Mouse (Mus musculus) embryonic facial prominence, embryonic 14.5 days (tissue): ENCODE results near the gene Sulf2. TPM values are rescaled to one million over a fixed set of nuclear protein-coding genes. Genes with fewer than 3 reads are reported as not detected.
"Not testable (repeated sequence)": the region's sequence is repeated elsewhere in the genome, so short reads cannot be mapped to it uniquely, and the experiment has no call there.

Experiments used
- ATAC-seq: fragments of 200-750 bp; cut with Nextera tagmentation; 2 replicates; pipeline ENCODE4 v1.8.0; 2017; ENCODE audit warnings: low read depth, moderate number of reproducible peaks, moderate TSS enrichment
- DNase-seq: peaks from one replicate; pipeline ENCODE4 v3.0.0-alpha.2; 2015; ENCODE audit warnings: low spot score
- H3K27ac ChIP-seq: fragments of 300-500 bp; sonication (generic); replicated peaks from 2 replicates; pipeline ENCODE4 v1.5.1; 2014; ENCODE audit warnings: low read depth, mild to moderate bottlenecking, low read length, moderate library complexity
- H3K27me3 ChIP-seq: fragments of 300-500 bp; sonication (generic); replicated peaks from 2 replicates; pipeline ENCODE4 v1.6.1; 2014; ENCODE audit warnings: low read length; ENCODE audit not compliant: control insufficient read depth, insufficient read depth
- H3K36me3 ChIP-seq: fragments of 300-500 bp; sonication (generic); 2 replicates; pipeline ENCODE4 v1.6.1; 2014; ENCODE audit warnings: low read length, mixed read lengths; ENCODE audit not compliant: control insufficient read depth, insufficient read depth
- H3K4me1 ChIP-seq: fragments of 300-500 bp; sonication (generic); 2 replicates; pipeline ENCODE4 v1.6.1; 2014; ENCODE audit warnings: antibody characterized with exemption, low read length; ENCODE audit not compliant: control insufficient read depth, insufficient read depth
- H3K4me2 ChIP-seq: fragments of 300-500 bp; sonication (generic); 2 replicates; pipeline ENCODE4 v1.6.1; 2014; ENCODE audit warnings: low read depth, mild to moderate bottlenecking, low read length, moderate library complexity, mixed read lengths
- H3K4me3 ChIP-seq: fragments of 300-500 bp; sonication (generic); 2 replicates; pipeline ENCODE4 v1.5.1; 2014; ENCODE audit warnings: low read depth, mild to moderate bottlenecking, low read length
- H3K9ac ChIP-seq: fragments of 300-500 bp; sonication (generic); 2 replicates; pipeline ENCODE4 v1.6.1; 2014; ENCODE audit warnings: low read depth, mild to moderate bottlenecking, low read length, moderate library complexity, mixed read lengths
- H3K9me3 ChIP-seq: fragments of 300-500 bp; sonication (generic); 2 replicates; pipeline ENCODE4 v1.6.1; 2016; ENCODE audit warnings: low read length; ENCODE audit not compliant: control insufficient read depth
- WGBS: fragments of 180-500 bp; shearing (Covaris S2); extraction: QIAGEN DNeasy Blood & Tissue Kit; methylation state at CpG from one replicate; pipeline ENCODE4 v1.1.7; 2014; 5-methylcytosine and 5-hydroxymethylcytosine counted together
- polyA plus RNA-seq: library from polyadenylated mRNA; unstranded; fragments of >200 nt; fragmentation: Nextera tagmentation; extraction: Ambion mirVana; gene quantifications from 2 replicates; pipeline ENCODE4 v1.2.1, GENCODE M21; 2014

The Sulf2 gene
- polyA plus RNA-seq, 1 experiment from 2014 or later, result 139 TPM

GRCm38 (mm10) chr2:166193509-166193908, 38.0 kb upstream of the Sulf2 start:
- 0 out of 2 replicates have a peak, but pooled peaks cover 4% of the 10 kb centered on the region for H3K9me3 ChIP-seq
- H3K4me1 ChIP-seq, result peaks cover 22% of the 10 kb centered on the region
- ATAC-seq (no peak), DNase-seq (no peak)
- no peak overlapping the region for H3K4me3 ChIP-seq
- no peaks in the 10 kb centered on the region for H3K27me3 ChIP-seq
- no peaks in the 10 kb centered on the region for H3K36me3 ChIP-seq
- 86% methylated on average over 3 of the region's 3 CpGs for WGBS
- no peak overlapping the region for H3K27ac ChIP-seq
- H3K9ac ChIP-seq, result no peak overlapping the region
- H3K4me2 ChIP-seq, result no peak overlapping the region

- no peaks in the 10 kb centered on the region for H3K36me3 ChIP-seq
- ATAC-seq (no peak), DNase-seq (no peak)
- H3K4me1 ChIP-seq, result peaks cover 23% of the 10 kb centered on the region
- H3K9ac ChIP-seq, result no peak overlapping the region
- H3K27me3 ChIP-seq, result no peaks in the 10 kb centered on the region
- 0 out of 2 replicates have a peak, but pooled peaks cover 4% of the 10 kb centered on the region for H3K9me3 ChIP-seq
- no peak overlapping the region for H3K4me3 ChIP-seq
- 42% methylated on average over 8 of the region's 8 CpGs for WGBS
- no peak overlapping the region for H3K4me2 ChIP-seq
- H3K27ac ChIP-seq, result no peak overlapping the region
Observed at GRCm38 (mm10) chr2:166190816-166191215, 35.4 kb upstream of the Sulf2 start.

- H3K4me2 ChIP-seq, result no peak overlapping the region
- ATAC-seq, result no peak
- H3K27ac ChIP-seq, result no peak overlapping the region
- H3K4me3 ChIP-seq, result no peak overlapping the region
- H3K9ac ChIP-seq, result no peak overlapping the region
- no peaks in the 10 kb centered on the region for H3K27me3 ChIP-seq
- H3K4me1 ChIP-seq, result peaks cover 18% of the 10 kb centered on the region
- no peak for DNase-seq
- no peaks in the 10 kb centered on the region for H3K36me3 ChIP-seq
- 94% methylated on average over 11 of the region's 11 CpGs for WGBS
- 0 out of 2 replicates have a peak, but pooled peaks cover 4% of the 10 kb centered on the region for H3K9me3 ChIP-seq
Observed at GRCm38 (mm10) chr2:166189191-166189590, 33.7 kb upstream of the Sulf2 start.

GRCm38 (mm10) chr2:166187874-166188453, 32.5 kb upstream of the Sulf2 start:
- DNase-seq, H3K27ac ChIP-seq: not testable (repeated sequence)
- 83% methylated on average over 8 of the region's 11 CpGs for WGBS

GRCm38 (mm10) chr2:166187319-166187718, 31.9 kb upstream of the Sulf2 start:
- H3K4me3 ChIP-seq, H3K27me3 ChIP-seq, H3K4me2 ChIP-seq, DNase-seq, H3K9me3 ChIP-seq, ATAC-seq, H3K9ac ChIP-seq, H3K36me3 ChIP-seq: not testable (repeated sequence)
- Histone ChIP-seq H3K4me1 (peaks cover 15% of the 10 kb centered on the region), H3K27ac (peak overlapping the region; percentile 29; the same call in 1 of the 2 replicates)
- WGBS, result 46% methylated on average over 6 of the region's 8 CpGs

More at GRCm38 (mm10) chr2:166187874-166188453, 32.5 kb upstream of the Sulf2 start:
- 0 out of 2 replicates have a peak, but pooled peaks have one; percentile 34 for ATAC-seq
- not testable (repeated sequence) for H3K36me3 ChIP-seq, H3K9me3 ChIP-seq, H3K4me2 ChIP-seq, H3K4me3 ChIP-seq, H3K27me3 ChIP-seq, H3K9ac ChIP-seq
- peaks cover 18% of the 10 kb centered on the region for H3K4me1 ChIP-seq

- WGBS, result 83% methylated on average over 16 of the region's 16 CpGs
- no peak overlapping the region for H3K27ac ChIP-seq
- no peaks in the 10 kb centered on the region for H3K36me3 ChIP-seq
- no peaks in the 10 kb centered on the region for H3K9me3 ChIP-seq
- H3K4me1 ChIP-seq, result peaks cover 18% of the 10 kb centered on the region
- ATAC-seq, result no peak
- H3K4me2 ChIP-seq, result no peak overlapping the region
- no peak overlapping the region for H3K4me3 ChIP-seq
- H3K9ac ChIP-seq, result no peak overlapping the region
- DNase-seq, result no peak
- no peaks in the 10 kb centered on the region for H3K27me3 ChIP-seq
Observed at GRCm38 (mm10) chr2:166186244-166186948, 30.9 kb upstream of the Sulf2 start.

GRCm38 (mm10) chr2:166185768-166186167, 30.3 kb upstream of the Sulf2 start:
- Histone ChIP-seq H3K4me1 (peaks cover 25% of the 10 kb centered on the region), H3K36me3 (no peaks in the 10 kb centered on the region), H3K27me3 (no peaks in the 10 kb centered on the region), H3K4me3 (no peak overlapping the region), H3K9me3 (no peaks in the 10 kb centered on the region), H3K27ac (no peak overlapping the region), H3K4me2 (no peak overlapping the region), H3K9ac (no peak overlapping the region)
- ATAC-seq (no peak), DNase-seq (no peak)
- WGBS, result 88% methylated on average over 6 of the region's 6 CpGs

- no peak for DNase-seq
- ATAC-seq, result no peak
- H3K4me2 ChIP-seq, result no peak overlapping the region
- WGBS, result 62% methylated on average over 6 of the region's 6 CpGs
- no peaks in the 10 kb centered on the region for H3K36me3 ChIP-seq
- no peak overlapping the region for H3K4me3 ChIP-seq
- no peak overlapping the region for H3K9ac ChIP-seq
- no peak overlapping the region for H3K27ac ChIP-seq
- no peaks in the 10 kb centered on the region for H3K9me3 ChIP-seq
- peaks cover 27% of the 10 kb centered on the region for H3K4me1 ChIP-seq
- H3K27me3 ChIP-seq, result no peaks in the 10 kb centered on the region
Observed at GRCm38 (mm10) chr2:166184417-166184816, 29.0 kb upstream of the Sulf2 start.
